Mouse (Mus musculus): ENCODE measurements at regions not wholly inside any gene's neighbourhood (a gene's known extent, or its start where the extent isn't known, plus 50 kb on each side); places are given as distances from the start of the nearest gene placed in this dataset.
"Not testable (repeated sequence)": the region's sequence is repeated elsewhere in the genome, so short reads cannot be mapped to it uniquely, and the experiment has no call there.

GRCm38 (mm10) chr15:59733031-59733810 is 283.2 kb downstream of the 4933412E24Rik start:
- DNase-seq (ENCODE audit: low spot score) = no peak

- DNase-seq (ENCODE audit: low spot score) = no peak
Observed at GRCm38 (mm10) chr15:59731129-59731528, 285.3 kb downstream of the 4933412E24Rik start.

GRCm38 (mm10) chr15:59728817-59729560 is 287.4 kb downstream of the 4933412E24Rik start:
- DNase-seq (ENCODE audit: low spot score) = no peak

DNA sequence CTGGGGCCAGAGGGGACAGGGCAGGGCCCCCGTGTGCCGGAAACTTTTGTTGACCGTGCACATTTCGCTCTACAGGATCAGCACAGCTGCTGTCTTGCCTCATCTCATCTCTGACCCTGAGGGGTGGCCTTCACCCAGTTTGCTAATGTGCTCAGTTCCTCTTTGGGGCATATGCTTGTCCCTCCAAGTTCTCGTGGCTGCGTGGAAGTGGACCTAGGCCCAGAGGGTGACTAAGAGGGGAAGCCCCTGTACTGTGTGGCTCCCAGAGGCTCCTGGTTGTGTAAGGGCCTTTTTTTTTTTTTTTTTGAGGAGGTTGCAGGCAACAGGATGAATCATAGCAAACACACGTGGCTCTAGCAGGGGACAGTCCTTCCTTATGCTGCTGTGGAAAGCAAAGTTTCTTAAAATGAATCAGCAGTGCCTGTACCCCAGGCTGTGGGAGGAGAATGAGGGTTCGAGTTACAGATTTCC is 288.2 kb downstream of the 4933412E24Rik start:
- DNase-seq (ENCODE audit: low spot score) = peak; percentile 79

- DNase-seq (ENCODE audit: low spot score) = no peak
Observed at GRCm38 (mm10) chr15:59725881-59726280, 290.5 kb downstream of the 4933412E24Rik start.

- peak; percentile 60 for DNase-seq (ENCODE audit: low spot score)
Observed at GRCm38 (mm10) chr15:59722661-59723413, 293.6 kb downstream of the 4933412E24Rik start.

DNA sequence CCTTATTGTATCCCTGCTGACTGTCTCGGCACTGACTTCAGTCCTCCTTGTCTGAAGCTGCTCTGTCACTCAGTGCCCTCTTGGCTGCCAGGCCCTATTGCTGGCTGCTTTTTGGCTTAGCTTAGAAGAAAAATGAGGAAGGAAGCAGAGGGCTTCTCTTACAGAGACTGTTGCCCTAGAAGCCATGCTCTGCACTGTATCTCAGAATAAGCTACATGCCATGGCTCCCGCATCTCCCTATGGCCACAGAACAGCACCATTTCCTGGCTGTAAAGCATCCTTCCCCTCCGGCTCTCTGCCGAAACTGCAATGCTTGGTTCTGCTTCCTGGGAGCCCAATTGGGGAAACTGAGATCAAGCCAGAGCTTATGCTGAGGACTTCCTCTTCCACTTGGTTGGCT is 295.0 kb downstream of the 4933412E24Rik start:
- DNase-seq (ENCODE audit: low spot score) = no peak

- no peak for DNase-seq (ENCODE audit: low spot score)
Observed at GRCm38 (mm10) chr15:59721018-59721417, 295.4 kb downstream of the 4933412E24Rik start.

- DNase-seq (ENCODE audit: low spot score) = no peak
Observed at GRCm38 (mm10) chr15:59720149-59720548, 296.3 kb downstream of the 4933412E24Rik start.

DNA sequence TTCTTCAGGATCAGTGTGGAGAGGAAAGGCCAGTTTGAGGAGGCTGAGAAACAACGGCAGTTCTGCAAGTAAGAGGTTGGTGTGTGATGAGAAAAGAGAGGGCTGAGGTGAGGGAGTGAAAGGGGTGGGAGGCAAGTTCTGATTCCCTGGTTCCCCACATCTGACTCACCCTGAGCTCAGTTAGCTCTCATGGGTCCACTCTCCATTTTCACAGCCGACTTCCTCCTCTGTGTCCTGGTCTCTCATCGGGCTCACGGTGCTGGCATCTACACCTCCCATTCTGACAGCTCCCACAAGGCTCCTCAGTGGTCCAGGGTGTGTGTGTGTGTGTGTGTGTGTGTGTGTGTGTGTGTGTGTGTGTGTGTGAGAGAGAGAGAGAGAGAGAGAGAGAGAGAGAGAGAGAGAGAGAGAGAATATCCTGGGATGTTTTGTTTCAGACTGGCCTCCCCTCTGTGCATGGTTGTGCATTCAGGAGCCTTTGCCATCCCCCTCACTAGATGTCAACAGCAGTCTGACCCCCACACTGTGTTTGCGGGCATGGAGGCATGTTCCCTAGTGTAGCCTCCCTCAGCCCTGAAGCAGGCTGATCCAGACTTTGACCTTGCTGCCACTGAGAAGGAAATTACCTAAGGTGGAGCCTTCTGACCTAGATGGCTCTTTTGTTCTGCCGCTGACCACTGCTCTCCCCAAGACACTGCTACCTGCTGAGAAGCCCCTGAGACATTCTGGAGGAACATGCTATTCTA is 296.9 kb downstream of the 4933412E24Rik start:
- not testable (repeated sequence) for DNase-seq (ENCODE audit: low spot score)

- DNase-seq (ENCODE audit: low spot score) = no peak
Observed at GRCm38 (mm10) chr15:59716872-59717271, 299.5 kb downstream of the 4933412E24Rik start.

GRCm38 (mm10) chr15:59715951-59716350 is 300.5 kb downstream of the 4933412E24Rik start:
- DNase-seq (ENCODE audit: low spot score) = no peak

- DNase-seq (ENCODE audit: low spot score) = no peak
Observed at GRCm38 (mm10) chr15:59713965-59714739, 302.3 kb downstream of the 4933412E24Rik start.

GRCm38 (mm10) chr15:59712077-59712752 is 304.2 kb downstream of the 4933412E24Rik start:
- no peak for DNase-seq (ENCODE audit: low spot score)

GRCm38 (mm10) chr15:59709925-59710324 is 306.5 kb downstream of the 4933412E24Rik start:
- DNase-seq (ENCODE audit: low spot score) = no peak

GRCm38 (mm10) chr15:59708402-59708801 is 308.0 kb downstream of the 4933412E24Rik start:
- no peak for DNase-seq (ENCODE audit: low spot score)

DNA sequence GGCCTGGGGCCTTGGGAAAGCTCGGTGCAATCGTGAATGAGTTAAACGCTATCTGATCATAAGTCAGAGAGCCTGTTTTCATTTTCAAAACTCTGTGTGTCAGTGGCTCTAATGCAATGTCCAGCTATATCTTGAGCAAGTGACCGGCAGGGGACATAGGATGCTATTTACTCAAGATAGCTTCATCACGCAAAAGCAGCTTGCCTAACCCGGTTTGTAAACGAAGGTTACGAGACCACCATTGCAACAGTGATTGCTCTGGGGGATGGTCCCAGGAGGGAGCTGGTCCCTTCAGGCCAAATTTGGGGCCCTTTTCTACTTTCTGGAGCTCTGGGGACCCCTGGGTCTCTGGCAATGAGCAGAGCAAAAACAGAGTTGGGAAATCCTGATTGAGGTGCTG is 309.3 kb downstream of the 4933412E24Rik start:
- DNase-seq (ENCODE audit: low spot score) = no peak

Data from ovary, adult 18-20 months (tissue).